Mouse (Mus musculus): ENCODE data around the gene Fsd1.
"Not testable (repeated sequence)": the region's sequence is repeated elsewhere in the genome, so short reads cannot be mapped to it uniquely, and the experiment has no call there.

Fsd1 gene

DNA sequence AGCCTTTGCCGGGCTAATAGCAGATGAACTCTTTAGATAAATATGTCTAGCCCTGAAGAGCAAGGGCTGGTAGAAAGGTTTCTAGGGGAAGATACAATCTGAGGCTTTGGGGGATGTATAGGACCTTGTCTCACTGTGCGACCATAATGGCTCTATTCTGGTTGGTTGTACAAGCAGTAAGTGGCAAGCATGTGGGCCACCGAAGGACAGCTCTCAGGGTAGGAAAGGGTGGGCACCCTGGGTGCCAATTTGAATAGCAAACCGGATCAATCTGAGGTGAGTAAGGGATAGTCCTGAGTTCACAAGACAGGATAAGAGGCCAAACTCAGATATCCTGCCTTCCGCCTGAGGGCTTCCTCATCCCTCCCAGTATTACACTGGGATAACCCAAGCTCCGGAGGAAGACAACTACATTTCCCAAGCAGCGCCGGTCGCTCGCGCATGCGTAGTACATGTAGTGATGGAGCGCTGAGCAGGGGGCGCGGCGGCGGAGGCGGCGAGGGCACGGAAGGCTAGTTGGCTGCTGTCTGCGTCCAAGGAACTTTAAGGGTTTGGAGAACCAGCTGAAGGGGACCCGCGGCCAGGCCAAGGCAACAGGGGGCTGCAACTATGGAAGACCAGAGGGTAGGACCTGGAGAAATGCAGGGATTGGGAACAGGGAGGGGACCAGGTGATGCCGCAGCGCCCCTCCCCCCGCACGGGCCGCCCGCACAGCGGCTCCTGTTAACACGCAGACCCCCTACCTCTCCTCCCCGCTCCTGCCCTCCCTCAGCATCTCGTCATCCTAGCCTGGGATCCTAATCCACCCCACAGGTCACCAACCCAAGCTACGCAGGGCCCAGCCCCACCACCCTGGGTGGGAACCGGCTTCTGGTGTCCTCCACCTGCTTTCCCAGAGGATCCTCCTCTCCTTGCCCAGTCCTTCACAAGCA lies at the start of gene Fsd1:
Gene Fsd1, plus strand, starts transcription at position 480 of the 932 bp plus-strand sequence.
- no peak for DNase-seq

DNA sequence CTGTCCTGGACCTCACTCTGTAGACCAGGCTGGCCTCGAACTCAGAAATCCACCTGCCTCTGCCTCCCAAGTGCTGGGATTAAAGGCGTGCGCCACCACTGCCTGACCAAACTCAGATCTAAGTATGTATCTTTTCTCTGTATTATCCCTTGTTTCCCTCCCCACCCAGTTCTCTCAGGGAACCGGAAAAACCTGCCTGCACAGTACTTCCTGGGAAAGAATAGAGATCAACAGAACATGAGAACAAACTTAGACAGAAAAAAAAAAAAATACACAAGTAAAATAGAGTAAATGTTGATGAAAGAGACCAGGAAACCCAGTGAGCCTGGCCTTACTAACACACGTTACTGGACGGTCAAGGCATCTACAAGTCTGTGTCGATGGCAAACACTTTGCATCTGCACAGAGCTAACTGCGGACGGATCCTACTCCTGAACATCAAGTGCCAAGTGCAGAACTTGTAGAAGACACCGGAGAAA lies 41.9 kb upstream of the Fsd1 start:
- DNase-seq: not testable (repeated sequence)

DNA sequence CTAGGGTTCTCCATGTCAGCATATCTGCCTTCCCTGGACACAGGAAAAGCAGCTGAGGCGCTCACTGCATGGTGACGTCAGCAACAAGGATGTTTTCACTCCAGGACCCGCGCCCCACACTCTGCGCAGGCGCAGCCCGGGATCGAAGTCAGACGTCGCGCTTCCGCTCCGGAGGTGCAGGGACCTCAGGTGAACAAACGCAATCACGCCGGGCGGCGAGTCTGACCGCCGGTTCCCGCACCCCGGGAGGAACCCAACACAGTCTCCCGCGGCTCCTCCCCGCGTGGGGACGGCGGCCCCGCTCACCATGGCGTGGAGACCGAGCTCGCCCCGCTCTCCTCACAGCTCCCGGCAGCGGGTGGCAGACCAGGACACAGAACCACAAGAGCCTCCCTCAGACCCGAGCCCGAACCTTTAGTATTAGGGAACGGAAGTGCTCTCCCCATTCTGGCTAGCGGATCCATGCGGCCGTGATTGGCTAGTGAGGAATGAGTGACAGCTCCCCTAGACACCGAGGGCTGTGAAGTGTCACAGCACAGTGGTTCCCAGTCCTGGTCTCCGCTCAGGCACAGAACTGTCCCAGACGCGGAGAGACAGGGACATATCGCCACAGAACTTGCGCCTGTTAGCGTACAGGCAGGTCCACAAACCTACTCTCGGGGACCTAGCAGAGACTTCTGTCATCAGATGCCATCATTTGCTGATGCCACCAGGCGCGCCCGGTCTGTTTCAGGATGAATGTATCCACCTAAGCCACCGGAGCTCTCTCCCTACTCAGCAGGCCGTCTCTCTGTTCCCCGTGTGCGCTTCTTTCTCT lies 41.2 kb upstream of the Fsd1 start:
- peak; percentile 95 for DNase-seq

DNA sequence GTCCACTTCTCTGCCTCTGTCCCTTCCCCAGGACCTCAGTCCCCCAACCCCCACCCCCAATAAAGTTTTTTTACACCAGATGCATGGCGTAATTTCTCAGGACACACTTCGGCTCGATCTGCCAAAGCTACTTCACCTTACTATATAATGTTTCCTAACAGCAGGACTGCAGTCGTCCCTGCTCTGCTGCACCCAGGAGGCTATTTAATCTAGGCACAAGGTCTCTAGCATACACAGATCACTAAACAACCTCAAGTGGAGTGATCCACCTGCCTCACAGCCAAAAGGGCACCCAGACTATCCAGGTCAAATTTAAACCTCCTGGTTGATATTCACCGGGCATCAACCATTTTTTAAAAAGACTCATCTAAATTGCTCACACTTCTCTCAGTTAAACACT lies 40.6 kb upstream of the Fsd1 start:
- no peak for DNase-seq

DNA sequence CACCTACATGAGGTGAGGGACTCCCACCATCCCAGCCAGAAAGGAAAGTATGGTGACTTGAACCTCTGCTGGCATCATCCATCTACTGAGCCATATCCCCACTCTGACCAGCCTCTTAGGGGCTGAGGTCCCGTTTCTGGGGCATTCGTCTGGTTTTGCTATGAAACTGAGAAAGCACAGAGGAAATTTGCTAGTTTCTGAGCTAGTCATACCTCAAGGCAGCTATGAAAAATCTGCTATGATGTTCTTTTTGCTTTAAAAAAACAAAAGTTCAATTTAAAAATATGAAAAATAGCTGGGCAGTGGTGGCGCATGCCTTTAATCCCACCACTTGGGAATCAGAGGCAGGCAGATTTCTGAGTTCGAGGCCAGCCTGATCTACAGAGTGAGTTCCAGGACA lies 37.7 kb upstream of the Fsd1 start:
- DNase-seq: no peak

DNA sequence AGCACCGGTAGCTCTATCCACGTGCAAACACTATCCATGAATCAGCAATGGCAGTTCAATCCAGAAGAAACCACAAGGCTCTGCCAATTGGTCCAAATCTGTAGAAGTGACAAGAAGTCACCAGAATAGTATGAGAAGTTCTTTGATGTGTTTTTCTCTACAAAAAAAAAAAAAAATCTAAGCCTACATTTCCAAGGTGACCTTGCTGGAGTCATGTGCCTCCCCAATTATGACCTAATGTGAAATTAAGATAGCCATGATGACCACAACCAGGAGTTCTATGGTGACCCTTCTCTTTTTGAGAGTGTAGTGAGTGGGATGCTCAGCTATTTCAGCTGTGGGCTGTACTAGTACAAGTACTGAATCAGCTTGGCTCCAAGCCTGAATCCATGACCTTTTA lies 36.9 kb upstream of the Fsd1 start, which contains the start of gene Zfp119b:
Gene Zfp119b, minus strand, starts transcription at position 101 of the 400 bp plus-strand sequence.
- no peak for DNase-seq

DNA sequence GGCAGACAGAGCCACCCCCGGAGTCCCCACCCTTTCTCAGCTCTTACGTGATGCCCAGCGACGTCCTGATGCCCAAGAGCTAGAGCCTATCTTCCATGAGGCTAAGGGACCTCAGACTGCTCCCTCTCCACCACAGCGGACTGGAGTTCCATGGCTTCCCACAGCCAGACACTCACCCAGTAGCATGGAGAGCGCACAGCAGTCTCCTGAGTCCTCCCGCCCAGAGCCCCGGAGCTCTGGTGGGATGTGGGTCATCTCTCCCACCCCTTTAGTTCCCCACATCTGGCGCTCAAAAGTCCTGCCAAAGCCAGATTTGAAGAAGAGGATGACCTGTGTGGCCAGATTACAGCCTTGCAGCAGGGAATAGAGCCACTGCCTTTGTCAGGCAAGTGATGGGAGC lies 35.7 kb upstream of the Fsd1 start:
- no peak for DNase-seq

DNA sequence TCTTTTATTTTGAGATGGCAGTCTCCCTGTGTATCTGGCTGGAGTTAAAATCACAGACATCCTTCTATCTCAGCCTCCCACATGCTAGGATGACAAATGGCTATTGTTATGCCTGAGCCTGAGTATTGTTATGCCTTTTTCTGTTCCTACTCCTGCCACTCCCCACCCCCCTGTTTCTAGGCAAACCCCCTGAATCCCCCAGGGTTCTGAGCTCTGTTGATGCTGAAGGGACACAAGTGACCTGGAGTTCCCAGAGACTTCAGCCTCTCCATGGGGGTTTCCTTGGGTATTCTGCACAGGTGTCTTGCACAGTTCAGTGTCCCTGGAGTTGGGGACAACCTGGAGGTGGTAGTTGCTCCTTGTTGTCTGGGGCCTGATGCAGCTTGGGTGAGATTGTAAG lies 34.3 kb upstream of the Fsd1 start:
- DNase-seq: no peak

DNA sequence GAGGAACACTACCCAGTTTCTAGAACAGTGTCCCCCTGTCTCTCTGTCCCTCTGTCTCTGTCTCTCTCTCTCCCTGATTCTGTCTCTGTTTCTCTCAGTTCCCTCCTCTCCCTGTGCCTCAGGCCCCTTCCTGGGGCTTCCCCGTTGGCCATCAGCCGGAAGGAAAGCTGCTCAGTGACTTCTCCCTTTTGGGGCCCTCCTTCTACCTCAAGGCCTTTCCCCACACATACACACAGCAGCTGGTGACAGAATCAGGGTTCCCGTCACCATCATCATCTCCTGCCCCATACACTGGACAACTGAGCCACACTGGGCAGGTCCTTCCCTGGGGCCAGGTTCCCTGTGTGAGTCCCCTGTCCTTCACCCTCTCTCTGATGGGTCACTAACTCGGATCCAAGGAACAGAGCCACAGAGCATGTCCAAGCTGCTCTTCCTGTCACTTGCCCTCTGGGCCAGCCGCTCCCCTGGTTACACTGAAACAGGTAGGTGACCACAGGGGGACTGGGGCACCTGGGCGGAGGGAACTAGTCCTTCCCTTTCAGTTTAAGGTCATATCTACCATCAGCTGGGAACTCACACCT lies 33.8 kb upstream of the Fsd1 start, which contains the start of gene Ebi3:
Gene Ebi3, plus strand, starts transcription at position 194 of the 581 bp plus-strand sequence.
- no peak for DNase-seq

DNA sequence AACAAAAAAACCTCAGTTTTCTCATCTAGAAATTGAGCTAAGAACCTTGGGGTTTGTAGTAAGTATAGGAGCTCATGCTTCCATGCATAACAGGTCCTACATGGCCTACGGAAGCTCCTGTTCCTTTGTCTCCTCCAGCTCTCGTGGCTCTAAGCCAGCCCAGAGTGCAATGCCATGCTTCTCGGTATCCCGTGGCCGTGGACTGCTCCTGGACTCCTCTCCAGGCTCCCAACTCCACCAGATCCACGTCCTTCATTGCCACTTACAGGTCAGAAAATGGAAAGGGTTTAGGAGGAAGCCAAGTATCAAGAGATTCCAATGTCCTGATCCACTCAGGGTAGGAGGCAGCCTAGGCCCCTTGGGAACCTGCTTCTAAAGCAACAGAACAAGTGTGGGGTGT lies 32.6 kb upstream of the Fsd1 start:
- peak; percentile 0 for DNase-seq

DNA sequence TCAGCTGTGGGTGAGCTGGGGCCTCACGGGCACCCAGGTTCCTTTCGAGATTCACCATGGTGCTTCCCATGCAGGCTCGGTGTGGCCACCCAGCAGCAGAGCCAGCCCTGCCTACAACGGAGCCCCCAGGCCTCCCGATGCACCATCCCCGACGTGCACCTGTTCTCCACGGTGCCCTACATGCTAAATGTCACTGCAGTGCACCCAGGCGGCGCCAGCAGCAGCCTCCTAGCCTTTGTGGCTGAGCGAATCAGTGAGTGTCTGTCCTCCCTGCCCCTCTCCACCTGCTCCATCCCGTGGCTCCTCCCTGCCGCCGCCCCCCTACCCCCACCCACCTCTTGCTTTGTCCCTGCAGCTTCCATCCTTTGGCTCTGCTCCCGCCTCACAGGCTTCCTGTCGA lies 32.1 kb upstream of the Fsd1 start:
- no peak for DNase-seq

DNA sequence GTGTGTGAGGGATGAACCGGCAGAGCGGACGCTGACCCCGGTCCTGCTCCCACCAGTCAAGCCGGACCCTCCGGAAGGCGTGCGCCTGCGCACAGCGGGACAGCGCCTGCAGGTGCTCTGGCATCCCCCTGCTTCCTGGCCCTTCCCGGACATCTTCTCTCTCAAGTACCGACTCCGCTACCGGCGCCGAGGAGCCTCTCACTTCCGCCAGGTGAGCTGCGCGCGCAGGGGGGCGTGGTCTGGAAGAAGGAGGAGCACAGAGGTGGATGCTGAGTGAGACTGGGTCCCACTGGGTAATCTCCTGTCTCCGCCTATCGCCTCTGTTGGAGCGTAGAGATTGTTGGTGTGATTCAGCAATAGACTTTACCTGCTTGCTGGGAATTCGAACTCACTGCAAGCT lies 30.2 kb upstream of the Fsd1 start:
- peak; percentile 78 for DNase-seq

DNA sequence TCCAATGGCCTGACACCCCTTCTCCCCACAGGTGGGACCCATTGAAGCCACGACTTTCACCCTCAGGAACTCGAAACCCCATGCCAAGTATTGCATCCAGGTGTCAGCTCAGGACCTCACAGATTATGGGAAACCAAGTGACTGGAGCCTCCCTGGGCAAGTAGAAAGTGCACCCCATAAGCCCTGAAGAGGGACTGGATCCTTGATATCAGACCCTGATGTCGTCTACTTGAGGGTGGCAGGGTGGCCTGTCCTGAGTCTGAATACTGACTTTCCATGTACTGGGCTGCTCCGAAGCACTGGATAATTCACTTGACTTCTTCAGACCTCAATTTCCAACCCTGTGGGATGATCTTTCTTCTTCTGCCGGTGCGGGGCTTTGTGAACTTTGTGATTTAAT lies 29.7 kb upstream of the Fsd1 start:
- no peak for DNase-seq

DNA sequence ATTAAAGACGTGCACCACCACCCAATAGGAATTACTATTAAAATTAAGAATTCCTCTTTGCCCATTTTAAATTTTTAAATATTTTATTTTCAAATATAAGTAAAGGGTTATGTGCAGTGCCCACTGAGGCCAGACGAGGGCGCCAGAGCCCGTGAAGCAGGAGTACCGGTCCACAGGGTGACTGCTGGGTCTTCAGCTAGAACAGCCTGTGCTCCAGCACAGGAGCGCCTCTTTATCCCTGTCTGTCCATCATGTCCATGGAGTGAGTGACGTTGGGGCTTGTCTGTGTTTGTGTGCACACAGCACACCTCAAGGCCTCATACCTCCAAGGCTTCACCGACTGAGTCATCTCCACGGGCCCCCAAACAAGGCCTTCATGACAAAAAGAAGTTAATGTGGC lies 29.1 kb upstream of the Fsd1 start:
- peak; percentile 51 for DNase-seq

DNA sequence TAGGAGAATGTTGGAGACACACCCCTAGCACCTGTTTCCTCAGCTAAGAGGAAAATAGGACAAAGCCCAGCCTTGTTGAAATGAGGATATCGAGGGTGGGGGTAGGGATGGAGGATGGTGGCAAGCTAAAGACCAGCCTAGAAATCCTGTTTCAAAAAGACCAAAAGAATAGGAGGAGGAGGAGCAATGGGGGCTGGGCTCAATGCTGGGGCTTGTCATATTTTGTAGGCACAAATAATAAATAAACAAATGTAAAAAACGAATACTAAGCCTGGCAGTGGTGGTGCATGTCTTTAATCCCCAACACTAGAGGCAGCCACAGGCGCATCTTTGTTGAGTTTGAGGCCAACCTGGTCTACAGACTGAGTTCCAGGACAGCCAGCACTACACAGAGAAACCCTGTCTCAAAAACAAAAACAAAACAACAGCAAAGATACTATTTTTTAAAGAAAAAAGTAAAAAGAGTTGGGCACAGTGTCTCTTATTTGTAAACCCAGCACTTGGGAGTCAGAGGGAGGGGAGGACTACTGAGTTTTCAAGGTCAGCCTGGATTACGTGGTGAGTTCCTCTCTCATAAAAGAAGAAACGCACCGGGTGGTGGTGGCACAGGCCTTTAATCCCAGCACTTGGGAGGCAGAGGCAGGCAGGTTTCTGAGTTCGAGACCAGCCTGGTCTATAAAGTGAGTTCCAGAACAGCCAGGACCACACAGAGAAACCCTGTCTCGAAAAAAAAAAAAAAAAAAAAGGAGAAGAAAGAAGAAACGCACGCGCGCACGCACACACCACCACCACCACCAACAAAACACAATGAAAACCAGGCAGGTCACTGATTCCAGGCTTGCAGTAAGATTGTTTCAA lies 28.4 kb upstream of the Fsd1 start:
- DNase-seq: peak; percentile 4

DNA sequence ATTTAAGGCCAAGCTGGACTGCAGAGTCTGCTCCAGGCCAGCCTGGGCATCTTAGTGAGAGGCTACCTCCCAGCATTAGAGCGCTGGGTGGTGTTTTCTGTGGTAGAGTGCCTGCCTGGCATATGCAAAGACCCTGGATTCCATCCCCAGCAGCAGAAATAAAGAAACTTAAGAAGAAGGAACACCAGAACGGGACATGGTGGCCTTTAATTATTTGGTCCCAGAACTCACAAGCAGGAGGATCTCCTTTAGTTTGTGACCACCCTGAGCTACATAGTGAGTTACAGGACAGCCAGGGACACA lies 27.8 kb upstream of the Fsd1 start:
- DNase-seq: no peak

DNA sequence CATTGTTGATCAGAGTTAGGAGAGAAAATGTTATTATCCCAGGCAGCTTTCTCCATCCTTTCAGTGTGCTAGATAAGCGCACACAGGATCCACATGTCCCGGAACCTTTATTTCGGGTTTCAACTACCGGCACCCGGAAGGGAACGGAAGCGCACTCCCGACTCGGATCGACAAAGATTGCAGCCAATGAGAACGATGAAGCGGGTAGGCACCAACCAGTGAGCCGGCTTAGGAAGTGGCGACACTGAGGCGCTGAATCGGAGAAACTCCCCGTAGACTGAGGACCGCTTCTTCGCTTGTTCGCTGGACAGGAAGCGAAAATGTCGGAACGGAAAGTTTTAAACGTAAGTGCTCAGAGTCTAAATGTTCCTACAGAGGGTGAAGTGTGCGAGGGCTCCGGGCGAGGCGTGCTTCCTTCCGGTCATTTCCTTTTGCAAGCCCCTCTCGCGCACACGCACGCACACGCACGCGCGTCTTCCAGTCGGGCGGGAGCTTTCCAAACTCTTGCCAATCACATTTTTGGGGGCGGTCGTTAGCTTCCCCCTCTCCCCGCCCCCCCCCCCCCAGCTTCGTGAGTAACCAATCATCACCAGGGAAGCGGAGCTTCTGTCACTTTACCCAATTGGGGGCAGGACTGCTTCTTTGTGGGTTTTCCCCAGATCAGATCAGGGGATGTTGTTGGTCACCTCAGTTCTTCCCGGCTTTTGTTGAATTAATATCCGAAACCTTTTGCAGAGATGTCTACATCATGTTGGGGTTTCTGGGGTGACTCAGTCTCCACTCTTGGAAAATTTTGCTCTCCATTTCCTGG lies 27.2 kb upstream of the Fsd1 start, which contains the start of gene Yju2:
Gene Yju2, plus strand, starts transcription at position 182 of the 811 bp plus-strand sequence.
- peak; percentile 95 for DNase-seq

DNA sequence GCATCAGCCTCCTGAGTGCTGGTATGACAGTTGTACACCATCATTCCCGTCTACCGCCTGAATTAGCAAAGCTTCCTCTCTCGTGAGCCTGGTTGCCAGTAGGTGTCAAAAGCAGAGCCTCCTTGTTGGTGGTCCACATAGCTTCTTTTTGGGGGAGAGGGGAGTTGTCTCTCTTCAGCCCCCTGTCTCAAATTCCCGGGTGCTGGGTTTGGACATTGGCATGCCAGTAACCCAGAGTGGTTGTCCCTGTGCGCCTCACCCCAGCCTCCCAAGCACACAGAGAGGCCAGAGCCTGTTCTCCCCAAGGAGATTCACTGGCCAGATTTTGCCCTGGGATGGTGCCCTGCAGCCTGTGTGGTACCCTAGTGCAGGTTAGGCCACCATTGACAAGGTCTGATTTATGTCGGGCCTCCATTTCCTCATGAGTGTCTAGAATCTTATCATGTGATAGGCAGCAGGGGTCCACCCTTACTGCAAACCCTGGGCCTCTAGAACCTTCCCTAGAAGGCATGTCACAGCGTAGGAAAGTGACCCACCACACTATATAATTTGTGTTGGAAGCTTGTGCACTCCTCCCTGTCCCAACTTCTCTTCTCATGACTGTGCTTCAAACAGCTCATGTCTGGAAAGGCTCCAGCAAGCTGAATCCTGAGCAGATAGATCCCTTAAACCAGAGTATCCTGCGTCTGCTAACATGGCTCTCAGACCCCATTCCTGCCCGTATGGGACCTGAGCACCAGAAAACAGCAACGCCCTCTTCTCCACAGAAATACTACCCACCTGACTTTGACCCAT lies 26.2 kb upstream of the Fsd1 start:
- DNase-seq: no peak

DNA sequence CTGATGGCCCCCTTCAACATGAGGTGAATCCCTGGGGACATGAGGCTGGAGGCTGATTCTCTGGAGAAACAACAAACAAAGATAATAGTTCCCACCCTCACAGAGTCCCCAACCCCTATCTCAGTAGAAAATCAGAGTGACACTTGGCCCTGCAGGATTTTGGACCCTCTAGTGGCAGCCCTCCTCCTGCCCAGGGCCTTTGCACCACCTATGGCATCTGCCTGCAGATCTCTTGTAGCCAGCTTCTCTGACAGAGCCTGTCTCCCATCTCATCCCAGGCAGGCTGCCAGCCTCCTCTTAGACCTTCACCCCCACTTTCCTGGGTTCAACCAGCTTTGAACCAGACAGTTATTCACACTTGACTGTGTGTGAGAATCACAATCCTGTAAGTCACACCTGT lies 25.5 kb upstream of the Fsd1 start:
- DNase-seq: no peak

DNA sequence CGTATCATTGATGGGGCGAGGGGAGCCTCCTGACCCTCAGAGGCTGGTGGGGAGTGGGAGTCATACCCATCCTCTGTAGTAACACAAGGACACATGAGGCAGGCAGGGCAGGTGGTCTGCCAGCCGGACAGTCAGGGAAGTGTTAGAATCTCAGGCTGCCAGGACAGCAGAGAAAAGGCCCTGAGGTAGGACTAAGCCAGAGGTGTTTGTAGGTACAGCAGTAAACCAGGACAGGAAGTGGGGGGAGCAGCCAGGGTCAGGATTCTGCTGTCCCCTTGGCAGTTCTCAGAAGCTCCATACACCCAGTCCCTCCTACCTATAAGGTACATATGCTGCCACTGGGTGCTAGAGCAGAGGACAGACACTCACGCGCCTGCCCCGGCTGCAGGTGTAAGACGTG lies 24.7 kb upstream of the Fsd1 start:
- DNase-seq: no peak

DNA sequence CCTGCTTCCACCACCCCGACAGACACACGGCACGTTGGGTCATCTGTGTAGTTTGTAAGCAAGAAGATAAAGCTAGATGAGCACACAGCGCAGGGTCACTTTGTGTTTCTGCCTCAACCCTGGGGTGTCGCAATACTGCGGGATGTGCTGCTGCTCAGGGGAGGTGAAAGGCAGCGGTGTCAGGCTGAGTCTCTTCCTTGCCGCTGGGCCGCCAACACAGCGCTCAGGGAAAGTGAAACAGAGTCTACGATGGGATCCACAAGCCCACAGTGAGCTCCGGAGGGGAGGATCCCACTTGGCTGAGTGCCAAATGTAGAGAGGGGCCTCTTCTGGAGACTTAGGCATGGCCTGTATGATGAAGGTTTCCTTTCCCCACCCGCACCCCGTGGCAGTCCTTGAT lies 23.1 kb upstream of the Fsd1 start:
- no peak for DNase-seq

Measured in kidney, adult 11 months (tissue).